Mouse (Mus musculus): ENCODE measurements around the gene Sspn.

DNA sequence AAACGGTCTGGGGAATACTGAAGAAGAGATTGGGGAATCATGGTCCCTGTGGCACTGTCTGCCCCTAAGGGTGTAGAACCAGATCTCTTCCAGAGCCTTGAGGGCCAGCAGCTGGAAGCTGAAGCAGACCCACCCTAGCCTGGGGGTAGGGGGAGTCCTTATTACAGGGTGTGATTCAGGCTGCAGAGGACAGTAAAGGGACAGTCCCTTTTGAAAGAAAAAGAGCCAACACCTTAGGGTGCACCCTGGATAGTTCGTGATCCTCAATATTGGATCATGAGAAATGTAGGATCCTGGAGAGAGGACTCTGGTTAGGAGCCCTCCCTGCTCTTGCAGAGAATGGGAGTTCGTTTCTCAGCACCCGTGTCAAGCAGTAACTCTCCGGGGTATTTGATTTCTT is 26.8 kb upstream of the Sspn start:
- TF ChIP-seq CTCF (IDR thresholded peaks at IDR 0.05; ENCODE audit: low read depth) (no peak), EP300 (IDR thresholded peaks at IDR 0.05; ENCODE audit: low read depth) (no peak)
